Mouse (Mus musculus) C2C12 (cell line): ENCODE data around the gene Med31.
A peak's percentile ranks its signal among the peaks of the same experiment; 100 is the strongest.

ENCODE experiments used
- CEBPB ChIP-seq: IDR thresholded peaks from one replicate; pipeline ENCODE4 v1.6.1; 2011; ENCODE audit warnings: low read depth, mild to moderate bottlenecking, control low read depth, moderate library complexity
- CTCF ChIP-seq: IDR thresholded peaks from one replicate; pipeline ENCODE4 v1.5.1; 2011; ENCODE audit not compliant: control insufficient read depth, insufficient read depth, insufficient read length
- MAX ChIP-seq: IDR thresholded peaks from one replicate; pipeline ENCODE4 v1.6.1; 2011; ENCODE audit warnings: mild to moderate bottlenecking, control low read depth
- MYOD1 ChIP-seq: IDR thresholded peaks from one replicate; pipeline ENCODE4 v1.6.1; 2011; ENCODE audit warnings: low read depth; ENCODE audit not compliant: control insufficient read depth, insufficient read length
- MYOG ChIP-seq: IDR thresholded peaks from one replicate; pipeline ENCODE4 v1.6.1; 2011; ENCODE audit not compliant: control insufficient read depth, insufficient read length; ENCODE audit errors: extremely low read depth

GRCm38 (mm10) chr11:72207204-72207833 is 8.1 kb downstream of the Med31 start, which contains the start of the genes 4933427D14Rik and Txndc17:
- TF ChIP-seq MYOD1 (no peak), CTCF (no peak), CEBPB (no peak), MAX (peak; percentile 79), MYOG (no peak)
